Mouse (Mus musculus): ENCODE measurements at regions not wholly inside any gene's neighbourhood (a gene's known extent, or its start where the extent isn't known, plus 50 kb on each side); places are given as distances from the start of the nearest gene placed in this dataset.

GRCm38 (mm10) chr13:50982005-50982404, 118.7 kb upstream of the Spin1 start:
- no peak for TF ChIP-seq POLR2A (IDR thresholded peaks at IDR 0.05; ENCODE audit: extremely low read depth, insufficient read depth, low read length)
- TF ChIP-seq CTCF (IDR thresholded peaks at IDR 0.05; ENCODE audit: low read depth, low read length) = no peak

Data from liver, adult 2 months (tissue).